Mouse (Mus musculus): ENCODE measurements around the gene Gm2564.
"Not testable (repeated sequence)": the region's sequence is repeated elsewhere in the genome, so short reads cannot be mapped to it uniquely, and the experiment has no call there.

Gene Gm2564

GRCm38 (mm10) chr4:42629419-42629818 lies at the start of gene Gm2564:
Gene Gm2564, plus strand, starts transcription at chr4:42629719.
- DNase-seq = not testable (repeated sequence)

GRCm38 (mm10) chr4:42611895-42612294 lies 17.6 kb upstream of the Gm2564 start, which contains the start of gene Gm10591:
Gene Gm10591, plus strand, starts transcription at chr4:42612195.
- DNase-seq = not testable (repeated sequence)

GRCm38 (mm10) chr4:42654951-42655350 lies 25.4 kb downstream of the Gm2564 start, which contains the start of gene Ccl27b:
Gene Ccl27b, plus strand, starts transcription at chr4:42655251.
- not testable (repeated sequence) for DNase-seq

- not testable (repeated sequence) for DNase-seq
Observed at GRCm38 (mm10) chr4:42661793-42662192, 32.3 kb downstream of the Gm2564 start, which contains the start of gene Il11ra2. Gene Il11ra2, minus strand, starts transcription at chr4:42661893.

GRCm38 (mm10) chr4:42675415-42675814 lies 45.9 kb downstream of the Gm2564 start:
- not testable (repeated sequence) for DNase-seq

GRCm38 (mm10) chr4:42679365-42679764 lies 49.8 kb downstream of the Gm2564 start:
- DNase-seq = not testable (repeated sequence)

- DNase-seq = not testable (repeated sequence)
Observed at GRCm38 (mm10) chr4:42680374-42681356, 51.1 kb downstream of the Gm2564 start.

Data from cerebellum, postnatal 36 days (tissue).